Mouse (Mus musculus) liver, embryonic 11.5 days (tissue): Measurements from ENCODE around the gene Pappa2. TPM values are rescaled to one million over a fixed set of nuclear protein-coding genes. Genes with fewer than 3 reads are reported as not detected.

Source experiments
- ATAC-seq: fragments of 200-750 bp; cut with Nextera tagmentation; replicated peaks from 2 replicates; pipeline ENCODE4 v1.8.0; 2017; ENCODE audit warnings: moderate number of reproducible peaks, mild to moderate bottlenecking, moderate TSS enrichment, moderate library complexity; ENCODE audit not compliant: low FRiP score
- DNase-seq: peaks from one replicate; pipeline ENCODE4 v3.0.0-alpha.2; 2017; ENCODE audit warnings: low spot score
- H3K27ac ChIP-seq: fragments of 300-500 bp; sonication (generic); 2 replicates; pipeline ENCODE4 v1.5.1; 2014; ENCODE audit warnings: mild to moderate bottlenecking, low read depth, low read length, control low read depth
- H3K27me3 ChIP-seq: fragments of 300-500 bp; sonication (generic); replicated peaks from 2 replicates; pipeline ENCODE4 v1.6.1; 2014; ENCODE audit warnings: low read length, mixed read lengths; ENCODE audit not compliant: control insufficient read depth, insufficient read depth
- H3K36me3 ChIP-seq: fragments of 300-500 bp; sonication (generic); 2 replicates; pipeline ENCODE4 v1.6.1; 2014; ENCODE audit warnings: mild to moderate bottlenecking, low read length, moderate library complexity, mixed read lengths; ENCODE audit not compliant: control insufficient read depth, insufficient read depth
- H3K4me1 ChIP-seq: fragments of 300-500 bp; sonication (generic); replicated peaks from 2 replicates; pipeline ENCODE4 v1.6.1; 2014; ENCODE audit warnings: low read length, mixed read lengths; ENCODE audit not compliant: control insufficient read depth, insufficient read depth
- H3K4me2 ChIP-seq: fragments of 300-500 bp; sonication (generic); 2 replicates; pipeline ENCODE4 v1.6.1; 2014; ENCODE audit warnings: mild to moderate bottlenecking, control low read depth, moderate library complexity
- H3K4me3 ChIP-seq: fragments of 300-500 bp; sonication (generic); 2 replicates; pipeline ENCODE4 v1.5.1; 2014; ENCODE audit warnings: low read depth, low read length, control low read depth
- H3K9ac ChIP-seq: fragments of 300-500 bp; sonication (generic); 2 replicates; pipeline ENCODE4 v1.6.1; 2014; ENCODE audit warnings: low read depth, low read length, control low read depth
- H3K9me3 ChIP-seq: fragments of 300-500 bp; sonication (generic); 2 replicates; pipeline ENCODE4 v1.6.1; 2016; ENCODE audit warnings: low read length, inconsistent platforms, mixed read lengths; ENCODE audit not compliant: control insufficient read depth
- WGBS: fragments of 180-500 bp; shearing (Covaris S2); extraction: QIAGEN DNeasy Blood & Tissue Kit; methylation state at CpG from one replicate; pipeline ENCODE4 v1.1.7; 2014; 5-methylcytosine and 5-hydroxymethylcytosine counted together
- polyA plus RNA-seq: library from polyadenylated mRNA; unstranded; fragments of >200 nt; fragmentation: Nextera tagmentation; extraction: Ambion mirVana; gene quantifications from 2 replicates; pipeline ENCODE4 v1.2.1, GENCODE M21; 2014

Pappa2 gene
- polyA plus RNA-seq, result 0.08 TPM in 2 replicates

DNA sequence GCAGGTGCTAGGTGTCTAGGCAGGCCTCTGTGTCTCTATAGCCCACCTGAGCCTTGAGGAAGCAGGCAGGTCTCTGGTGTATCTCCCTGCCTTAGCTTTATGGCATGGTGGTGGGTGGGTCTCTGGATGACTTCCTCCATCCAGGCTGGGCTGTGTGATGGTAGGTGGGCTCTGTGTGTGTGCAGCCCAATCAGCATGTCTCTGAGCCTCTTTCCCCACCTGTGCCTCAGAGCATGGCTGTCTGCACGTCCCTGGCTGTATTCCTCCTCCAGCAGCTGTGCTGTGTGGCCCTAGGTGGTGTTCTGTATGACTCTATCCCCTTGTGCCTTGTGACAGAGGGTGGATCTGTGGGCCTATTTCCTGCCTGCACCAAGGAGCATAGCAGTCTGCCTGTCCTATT, at the start of gene Pappa2:
Gene Pappa2, minus strand, starts transcription at position 101 of the 400 bp plus-strand sequence.
- Histone ChIP-seq H3K27me3 (no peaks in the 10 kb centered on the region), H3K9me3 (no peaks in the 10 kb centered on the region), H3K4me3 (no peak within 1 kb of the TSS), H3K4me2 (no peak within 1 kb of the TSS), H3K9ac (no peak within 1 kb of the TSS), H3K27ac (no peak within 1 kb of the TSS), H3K4me1 (no peaks in the 10 kb centered on the region), H3K36me3 (no peaks in the 10 kb centered on the region)
- DNase-seq, result no peak
- 46% methylated on average over 1 of the region's 1 CpGs for WGBS
- no peak for ATAC-seq

- H3K9ac ChIP-seq, result no peak overlapping the region
- H3K27ac ChIP-seq, result no peak overlapping the region
- ATAC-seq (no peak), DNase-seq (no peak)
- no peaks in the 10 kb centered on the region for H3K27me3 ChIP-seq
- WGBS, result 87% methylated on average over 2 of the region's 2 CpGs
- no peak overlapping the region for H3K4me2 ChIP-seq
- H3K36me3 ChIP-seq, result no peaks in the 10 kb centered on the region
- no peaks in the 10 kb centered on the region for H3K9me3 ChIP-seq
- no peak overlapping the region for H3K4me3 ChIP-seq
- no peaks in the 10 kb centered on the region for H3K4me1 ChIP-seq
Measured at GRCm38 (mm10) chr1:159029106-159029505, 48.8 kb upstream of the Pappa2 start.

GRCm38 (mm10) chr1:159014940-159015660, 34.8 kb upstream of the Pappa2 start:
- Histone ChIP-seq H3K27ac (no peak overlapping the region), H3K4me2 (no peak overlapping the region), H3K36me3 (no peaks in the 10 kb centered on the region), H3K27me3 (no peaks in the 10 kb centered on the region), H3K9me3 (no peaks in the 10 kb centered on the region), H3K4me1 (no peaks in the 10 kb centered on the region), H3K9ac (no peak overlapping the region), H3K4me3 (no peak overlapping the region)
- 78% methylated on average over 5 of the region's 5 CpGs for WGBS
- ATAC-seq (no peak), DNase-seq (no peak)

DNA sequence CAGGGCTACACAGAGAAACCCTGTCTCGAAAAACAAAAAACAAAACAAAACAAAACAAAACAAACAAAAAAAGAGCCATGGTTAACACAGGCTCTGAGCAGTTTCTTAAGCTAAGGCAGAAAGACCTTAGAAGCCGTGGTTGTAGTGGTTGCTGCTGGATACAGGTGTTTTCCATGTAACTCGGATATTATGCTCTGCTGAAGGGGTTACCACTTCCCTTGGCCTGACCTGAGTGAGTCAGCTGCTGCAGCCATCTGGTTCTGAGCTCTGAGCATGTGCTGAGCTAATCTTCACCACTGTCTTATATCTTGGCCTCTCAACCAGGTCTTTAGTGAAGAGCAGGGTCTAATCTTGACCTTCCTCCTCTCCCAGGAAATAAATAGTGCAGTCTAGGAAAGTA, 6.8 kb upstream of the Pappa2 start:
- no peaks in the 10 kb centered on the region for H3K27me3 ChIP-seq
- WGBS, result 72% methylated on average over 3 of the region's 3 CpGs

GRCm38 (mm10) chr1:158962340-158962739, 17.9 kb downstream of the Pappa2 start:
- H3K9me3 ChIP-seq, result no peaks in the 10 kb centered on the region
- no peaks in the 10 kb centered on the region for H3K36me3 ChIP-seq
- H3K4me1 ChIP-seq, result no peaks in the 10 kb centered on the region
- no peak overlapping the region for H3K9ac ChIP-seq
- no peak for DNase-seq
- no peak overlapping the region for H3K4me3 ChIP-seq
- no peak for ATAC-seq
- no peak overlapping the region for H3K27ac ChIP-seq
- no peaks in the 10 kb centered on the region for H3K27me3 ChIP-seq
- 76% methylated on average over 5 of the region's 5 CpGs for WGBS
- H3K4me2 ChIP-seq, result no peak overlapping the region

More for the DNA sequence above, 6.8 kb upstream of the Pappa2 start:
- no peak overlapping the region for H3K9ac ChIP-seq
- H3K9me3 ChIP-seq, result no peaks in the 10 kb centered on the region
- no peak overlapping the region for H3K27ac ChIP-seq
- no peak for DNase-seq
- H3K4me3 ChIP-seq, result no peak overlapping the region
- no peaks in the 10 kb centered on the region for H3K4me1 ChIP-seq
- ATAC-seq, result no peak
- H3K36me3 ChIP-seq, result no peaks in the 10 kb centered on the region
- H3K4me2 ChIP-seq, result no peak overlapping the region

DNA sequence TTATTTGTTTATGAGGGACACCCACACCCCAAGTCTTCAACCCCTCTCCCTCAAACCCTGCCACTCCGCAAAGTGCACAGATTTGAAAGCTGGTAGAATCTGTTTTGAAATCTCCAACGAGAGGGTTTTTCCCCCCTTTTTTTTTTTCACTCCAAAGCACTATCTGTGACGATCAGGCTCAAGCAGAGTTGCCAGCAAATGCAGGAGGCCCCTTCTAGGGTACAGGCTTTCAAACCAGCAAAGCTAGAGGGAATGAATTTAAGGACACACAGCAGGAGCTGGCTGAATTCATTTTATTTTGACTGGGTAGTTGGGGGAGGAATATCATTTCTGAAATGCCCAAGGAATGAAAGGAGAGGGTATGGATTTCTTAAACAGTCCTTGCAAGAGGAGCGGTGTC, 19.3 kb downstream of the Pappa2 start:
- no peak overlapping the region for H3K4me2 ChIP-seq
- H3K27me3 ChIP-seq, result no peaks in the 10 kb centered on the region
- DNase-seq (no peak), ATAC-seq (no peak)
- no peaks in the 10 kb centered on the region for H3K4me1 ChIP-seq
- WGBS, result 41% methylated on average over 4 of the region's 4 CpGs
- H3K27ac ChIP-seq, result no peak overlapping the region
- H3K9ac ChIP-seq, result no peak overlapping the region
- no peaks in the 10 kb centered on the region for H3K9me3 ChIP-seq
- no peaks in the 10 kb centered on the region for H3K36me3 ChIP-seq
- no peak overlapping the region for H3K4me3 ChIP-seq

DNA sequence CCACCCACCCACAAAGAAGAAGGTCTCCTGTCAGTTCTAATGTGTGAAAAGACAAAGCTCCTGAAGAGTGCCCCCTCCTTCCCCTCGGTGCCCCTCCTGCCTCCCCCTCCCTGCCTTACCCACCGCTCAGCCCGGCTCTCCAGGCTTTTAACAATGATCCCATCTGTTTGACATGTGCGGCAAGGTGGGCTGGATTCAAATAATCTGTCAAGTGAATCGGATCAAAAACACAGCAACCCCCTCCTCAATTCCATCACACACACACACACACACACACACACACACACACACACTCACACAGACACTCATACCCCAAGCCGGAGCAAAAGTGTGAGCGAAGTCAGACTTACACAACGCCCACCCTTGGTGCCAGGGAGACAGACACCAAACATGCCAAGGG, 19.7 kb downstream of the Pappa2 start:
- no peak for DNase-seq
- 33% methylated on average over 8 of the region's 8 CpGs for WGBS
- H3K4me2 ChIP-seq, result no peak overlapping the region

GRCm38 (mm10) chr1:158956361-158956760, 23.9 kb downstream of the Pappa2 start:
- Histone ChIP-seq H3K27ac (no peak overlapping the region), H3K4me3 (no peak overlapping the region), H3K36me3 (no peaks in the 10 kb centered on the region), H3K4me2 (no peak overlapping the region), H3K27me3 (no peaks in the 10 kb centered on the region), H3K4me1 (no peaks in the 10 kb centered on the region), H3K9ac (no peak overlapping the region), H3K9me3 (no peaks in the 10 kb centered on the region)
- WGBS, result 87% methylated on average over 7 of the region's 7 CpGs
- DNase-seq, result no peak
- no peak for ATAC-seq

More for the DNA sequence above, 19.7 kb downstream of the Pappa2 start:
- Histone ChIP-seq H3K27me3 (no peaks in the 10 kb centered on the region), H3K4me1 (no peaks in the 10 kb centered on the region), H3K36me3 (no peaks in the 10 kb centered on the region), H3K9me3 (no peaks in the 10 kb centered on the region), H3K9ac (no peak overlapping the region), H3K27ac (no peak overlapping the region), H3K4me3 (no peak overlapping the region)
- ATAC-seq, result no peak

DNA sequence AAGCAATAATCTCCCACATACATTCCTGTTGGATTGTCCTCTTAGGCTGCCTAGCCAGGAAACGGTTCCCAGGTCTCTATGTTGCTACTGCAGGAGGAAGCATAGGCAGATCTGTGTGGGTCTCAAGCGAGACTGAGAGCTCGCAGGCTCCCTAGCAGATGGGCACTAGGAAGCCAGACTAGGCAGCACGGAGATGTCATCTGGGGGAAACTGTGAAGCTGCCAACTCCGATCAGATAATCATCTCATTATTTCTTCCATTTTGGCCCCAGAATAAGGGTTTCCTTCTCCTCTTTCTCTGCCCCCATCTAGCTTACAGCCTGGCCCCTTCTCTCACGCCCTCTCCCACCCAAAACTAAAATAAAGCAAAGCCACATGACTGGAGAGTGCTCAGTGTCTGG, 25.5 kb downstream of the Pappa2 start:
- no peak overlapping the region for H3K9ac ChIP-seq
- WGBS, result 68% methylated on average over 6 of the region's 6 CpGs
- H3K4me3 ChIP-seq, result no peak overlapping the region
- no peak for DNase-seq
- H3K27me3 ChIP-seq, result no peaks in the 10 kb centered on the region
- no peak overlapping the region for H3K27ac ChIP-seq
- ATAC-seq, result no peak
- no peaks in the 10 kb centered on the region for H3K36me3 ChIP-seq
- H3K4me2 ChIP-seq, result no peak overlapping the region
- H3K9me3 ChIP-seq, result no peaks in the 10 kb centered on the region
- H3K4me1 ChIP-seq, result no peaks in the 10 kb centered on the region
